Mouse (Mus musculus) neural tube, embryonic 15.5 days (tissue): Measurements from ENCODE around the gene Ebf1. TPM values are rescaled to one million over a fixed set of nuclear protein-coding genes. Genes with fewer than 3 reads are reported as not detected.

ENCODE experiments used
- ATAC-seq: fragments of 200-750 bp; cut with Nextera tagmentation; 2 replicates; pipeline ENCODE4 v1.8.0; 2017; ENCODE audit warnings: mild to moderate bottlenecking, moderate TSS enrichment, moderate library complexity; ENCODE audit not compliant: low FRiP score
- H3K27ac ChIP-seq: fragments of 300-500 bp; sonication (generic); replicated peaks from 2 replicates; pipeline ENCODE4 v1.5.1; 2015; ENCODE audit warnings: mild to moderate bottlenecking, inconsistent platforms
- H3K27me3 ChIP-seq: fragments of 300-500 bp; sonication (generic); replicated peaks from 2 replicates; pipeline ENCODE4 v1.6.1; 2015; ENCODE audit warnings: inconsistent platforms
- H3K36me3 ChIP-seq: fragments of 300-500 bp; sonication (generic); 2 replicates; pipeline ENCODE4 v1.6.1; 2015; ENCODE audit warnings: inconsistent platforms
- H3K4me1 ChIP-seq: fragments of 300-500 bp; sonication (generic); 2 replicates; pipeline ENCODE4 v1.6.1; 2015; ENCODE audit warnings: inconsistent platforms
- H3K4me2 ChIP-seq: fragments of 300-500 bp; sonication (generic); 2 replicates; pipeline ENCODE4 v1.6.1; 2015; ENCODE audit warnings: inconsistent platforms, mild to moderate bottlenecking, moderate library complexity
- H3K4me3 ChIP-seq: fragments of 300-500 bp; sonication (generic); replicated peaks from 2 replicates; pipeline ENCODE4 v1.5.1; 2015; ENCODE audit warnings: mild to moderate bottlenecking, inconsistent platforms
- H3K9ac ChIP-seq: fragments of 300-500 bp; sonication (generic); replicated peaks from 2 replicates; pipeline ENCODE4 v1.6.1; 2015; ENCODE audit warnings: mild to moderate bottlenecking, inconsistent platforms
- H3K9me3 ChIP-seq: fragments of 300-500 bp; sonication (generic); replicated peaks from 2 replicates; pipeline ENCODE4 v1.6.1; 2016; ENCODE audit warnings: inconsistent platforms
- WGBS: fragments of 180-500 bp; shearing (Covaris S2); methylation state at CpG from one replicate; pipeline ENCODE4 v1.1.7; 2015; ENCODE audit warnings: mixed read lengths; 5-methylcytosine and 5-hydroxymethylcytosine counted together
- polyA plus RNA-seq: library from polyadenylated mRNA; unstranded; fragments of >200 nt; fragmentation: Nextera tagmentation; extraction: Ambion mirVana; gene quantifications from 2 replicates; pipeline ENCODE4 v1.2.1, GENCODE M21; 2015

Ebf1 gene
- polyA plus RNA-seq, 1 experiment from 2014 or later = 168 TPM

DNA sequence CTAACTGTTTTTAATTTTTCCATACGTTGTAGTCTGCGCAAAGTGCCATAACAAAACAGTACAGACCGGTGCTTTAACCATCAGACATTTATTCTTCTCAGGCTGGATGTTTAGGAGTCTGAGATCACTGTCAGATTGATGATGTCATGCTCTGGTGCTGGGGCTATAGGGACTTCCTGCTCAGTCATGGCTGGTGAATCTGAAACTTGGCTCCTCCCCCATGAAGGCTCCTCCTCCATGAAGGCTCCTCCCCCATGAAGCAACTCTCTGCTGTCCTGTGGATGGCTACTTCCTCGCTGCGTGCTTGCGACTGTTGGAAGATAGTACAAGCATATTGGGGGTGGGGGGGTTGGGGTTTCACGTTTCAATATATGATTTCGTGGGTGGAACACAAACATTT, 10.2 kb upstream of the Ebf1 start:
- no peak for ATAC-seq
- Histone ChIP-seq H3K9ac (no peak overlapping the region), H3K36me3 (no peaks in the 10 kb centered on the region), H3K4me3 (no peak overlapping the region), H3K9me3 (no peaks in the 10 kb centered on the region), H3K27ac (no peak overlapping the region), H3K27me3 (no peaks in the 10 kb centered on the region), H3K4me2 (no peak overlapping the region), H3K4me1 (peaks cover 9% of the 10 kb centered on the region)
- whole genome bisulfite sequencing = 90% methylated on average over 8 of the region's 8 CpGs

DNA sequence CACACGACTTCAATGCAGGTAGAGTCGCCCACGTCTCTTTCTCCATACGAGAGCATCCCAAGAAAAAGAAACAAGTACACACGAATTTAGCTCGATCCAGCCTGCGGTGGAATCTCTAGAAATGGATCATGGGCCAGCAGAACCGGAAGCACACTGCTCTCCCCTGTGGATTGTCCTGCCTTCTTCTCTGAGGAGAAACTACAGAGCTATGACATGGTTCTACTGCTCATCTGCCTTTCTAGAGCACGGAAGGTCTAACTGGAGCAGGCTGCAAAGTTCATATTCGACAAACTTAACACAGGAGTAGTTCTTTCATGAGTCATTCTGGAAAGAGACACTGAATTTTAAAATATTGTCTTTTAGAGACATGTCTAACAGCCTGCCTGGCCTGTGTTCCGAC, 8.5 kb upstream of the Ebf1 start:
- Histone ChIP-seq H3K36me3 (no peaks in the 10 kb centered on the region), H3K27ac (no peak overlapping the region), H3K9me3 (no peaks in the 10 kb centered on the region), H3K4me1 (peaks cover 27% of the 10 kb centered on the region), H3K4me2 (no peak overlapping the region), H3K27me3 (no peaks in the 10 kb centered on the region), H3K4me3 (no peak overlapping the region), H3K9ac (no peak overlapping the region)
- no peak for ATAC-seq
- 90% methylated on average over 11 of the region's 11 CpGs for WGBS

DNA sequence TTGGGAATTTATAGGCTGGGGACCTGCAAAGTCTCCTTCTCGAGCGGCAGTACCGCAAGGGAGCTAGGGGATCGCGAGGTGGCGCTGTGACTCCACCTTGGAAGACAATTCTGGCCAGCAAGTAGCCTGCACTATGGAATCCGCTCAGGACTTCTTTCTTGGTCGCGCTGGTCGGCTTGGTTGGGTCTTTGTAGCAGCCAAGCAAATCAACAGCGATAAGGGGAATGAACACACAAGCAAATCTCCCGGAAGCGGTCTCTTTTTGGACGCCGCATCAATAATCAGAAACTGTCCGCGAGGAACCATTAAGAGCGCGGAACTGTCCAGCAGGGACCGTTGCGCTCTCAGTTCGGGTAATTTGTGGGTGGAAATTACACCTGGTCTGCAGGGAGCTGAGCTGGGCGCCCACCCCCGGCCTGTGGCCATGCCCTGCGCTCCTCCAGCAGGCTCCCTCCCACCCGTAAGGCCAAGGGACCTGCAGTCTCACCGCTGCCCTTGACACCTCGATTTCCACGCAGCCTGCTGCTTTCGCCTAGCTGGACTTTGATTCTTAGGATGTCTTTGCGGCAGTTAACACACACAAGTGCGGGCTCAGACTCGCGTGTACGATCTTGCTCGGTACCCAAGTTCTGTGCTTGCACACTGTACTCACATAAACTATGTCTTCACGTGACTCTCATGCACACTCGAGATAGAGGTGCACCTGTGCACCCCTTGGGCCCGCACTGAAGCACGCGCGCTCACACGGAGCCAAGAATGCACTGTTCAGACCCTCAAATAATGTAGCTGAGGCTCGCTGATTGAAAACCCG, 5.9 kb upstream of the Ebf1 start:
- Histone ChIP-seq H3K9ac (peak overlapping the region; percentile 51), H3K4me1 (peaks cover 36% of the 10 kb centered on the region), H3K4me2 (peak overlapping the region; percentile 97), H3K4me3 (peak overlapping the region; percentile 45), H3K36me3 (no peaks in the 10 kb centered on the region), H3K27me3 (0 out of 2 replicates have a peak, but pooled peaks cover 4% of the 10 kb centered on the region), H3K27ac (peak overlapping the region; percentile 74), H3K9me3 (no peaks in the 10 kb centered on the region)
- WGBS = under 1% methylated on average over 45 of the region's 45 CpGs
- peak; percentile 87 for ATAC-seq

DNA sequence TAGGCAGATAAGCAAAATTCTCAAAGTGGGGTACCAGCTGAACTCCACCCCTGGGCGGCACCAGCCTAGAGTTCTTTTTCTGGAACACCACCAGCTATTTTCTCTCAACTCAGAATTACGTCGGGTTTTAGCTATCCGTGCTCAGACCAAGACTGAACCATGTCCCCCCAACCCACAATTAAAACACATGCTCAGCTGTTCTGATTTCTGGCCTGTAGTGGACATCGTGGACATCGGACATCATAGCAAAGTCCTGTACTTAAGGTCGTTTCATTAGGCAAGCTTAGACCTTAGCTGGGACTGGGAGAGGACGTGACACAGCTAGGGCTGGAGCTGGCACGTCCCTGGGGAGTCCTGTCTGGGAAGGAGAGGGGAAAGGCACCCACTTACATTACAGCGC, 5.0 kb upstream of the Ebf1 start:
- 9% methylated on average over 10 of the region's 10 CpGs for WGBS
- 0 out of 2 replicates have a peak, but pooled peaks cover 4% of the 10 kb centered on the region for H3K27me3 ChIP-seq
- no peaks in the 10 kb centered on the region for H3K9me3 ChIP-seq
- peaks cover 43% of the 10 kb centered on the region for H3K4me1 ChIP-seq
- H3K27ac ChIP-seq = no peak overlapping the region
- peak overlapping the region; percentile 97 for H3K4me2 ChIP-seq
- H3K4me3 ChIP-seq = peak overlapping the region; percentile 36; the same call in 1 of the 2 replicates
- H3K36me3 ChIP-seq = no peaks in the 10 kb centered on the region
- no peak for ATAC-seq
- H3K9ac ChIP-seq = no peak overlapping the region

DNA sequence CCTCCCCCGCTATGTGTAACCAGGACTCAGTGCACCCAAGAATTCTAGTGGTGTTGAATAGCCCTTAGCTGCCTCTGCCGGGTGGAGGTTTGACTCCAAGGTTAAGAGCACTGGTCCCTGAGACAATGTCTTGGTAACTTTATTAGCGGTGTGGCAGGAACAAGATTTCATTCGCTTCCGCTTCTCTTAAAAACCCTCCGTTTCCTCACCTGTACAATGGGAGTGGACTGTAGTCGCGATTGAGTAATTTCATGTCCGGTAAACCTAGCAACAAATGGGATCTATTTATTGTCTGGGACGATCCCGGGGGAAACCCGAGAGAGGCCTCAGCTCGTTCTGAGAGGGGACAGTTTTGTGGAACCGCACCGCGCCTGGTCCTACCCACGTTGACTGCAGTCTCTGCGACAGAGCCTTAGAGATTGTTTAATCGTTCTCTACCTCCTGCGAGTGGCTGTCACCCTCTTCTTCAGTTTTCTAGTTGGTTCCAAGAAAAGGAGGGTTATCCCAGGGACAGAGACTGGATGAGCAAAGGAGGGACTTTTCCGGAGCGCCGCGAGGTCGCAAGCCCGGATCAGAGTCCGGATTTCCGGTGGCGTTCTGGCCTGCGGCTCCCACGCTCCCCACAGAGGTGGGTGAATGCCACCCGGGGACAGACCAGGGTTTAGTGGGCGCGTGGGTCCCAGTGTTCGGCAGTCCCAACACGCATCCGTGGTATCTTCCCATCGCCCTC, 4.3 kb upstream of the Ebf1 start:
- WGBS = 2% methylated on average over 38 of the region's 38 CpGs

DNA sequence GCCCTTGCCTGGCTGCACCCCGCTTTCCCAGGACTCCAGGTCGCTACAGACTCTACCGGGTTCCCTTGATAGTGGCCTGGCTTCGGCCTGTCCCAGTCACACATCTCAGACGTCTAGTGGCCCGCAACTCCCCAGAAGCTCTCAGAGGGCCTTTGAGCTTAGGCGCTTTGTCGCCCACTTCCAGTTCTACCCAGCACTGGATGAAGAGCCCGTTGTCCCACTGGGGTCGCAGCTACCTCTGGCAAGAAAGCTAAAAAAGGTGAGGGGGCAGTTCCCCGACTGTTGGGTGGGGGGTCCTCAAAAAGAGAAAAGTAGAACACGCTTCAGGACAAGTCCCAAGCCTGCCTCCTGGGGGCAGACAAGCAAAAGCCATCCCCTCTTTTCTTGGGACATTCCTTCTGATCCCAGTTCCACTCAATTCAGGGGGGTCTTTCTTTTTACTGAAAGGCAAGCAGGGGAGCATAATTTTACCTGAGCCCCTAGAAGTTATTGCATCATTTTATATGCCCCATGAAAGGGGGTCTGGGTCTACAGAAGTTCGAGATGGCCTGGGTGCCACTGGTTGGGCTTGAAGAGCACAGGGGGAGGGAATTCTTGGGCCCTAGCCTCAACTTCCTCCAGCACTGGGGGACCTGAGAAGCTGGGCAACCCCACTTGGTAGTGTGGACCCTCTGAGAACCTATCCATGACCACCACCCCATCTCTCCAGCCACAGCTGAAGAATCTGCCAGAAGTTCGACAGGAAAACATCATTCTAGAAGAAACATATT, 3.5 kb upstream of the Ebf1 start:
- 14% methylated on average over 14 of the region's 14 CpGs for WGBS
- Histone ChIP-seq H3K4me3 (peak overlapping the region; percentile 36), H3K36me3 (no peaks in the 10 kb centered on the region), H3K9me3 (no peaks in the 10 kb centered on the region), H3K27me3 (0 out of 2 replicates have a peak, but pooled peaks cover 4% of the 10 kb centered on the region), H3K27ac (no peak overlapping the region), H3K9ac (peak overlapping the region; percentile 42), H3K4me2 (peak overlapping the region; percentile 97), H3K4me1 (peaks cover 43% of the 10 kb centered on the region)
- ATAC-seq = no peak

More for the DNA sequence above, 4.3 kb upstream of the Ebf1 start:
- no peak for ATAC-seq
- peaks cover 43% of the 10 kb centered on the region for H3K4me1 ChIP-seq
- H3K36me3 ChIP-seq = no peaks in the 10 kb centered on the region
- no peaks in the 10 kb centered on the region for H3K9me3 ChIP-seq
- H3K27me3 ChIP-seq = 0 out of 2 replicates have a peak, but pooled peaks cover 4% of the 10 kb centered on the region
- peak overlapping the region; percentile 97 for H3K4me2 ChIP-seq
- H3K27ac ChIP-seq = no peak overlapping the region
- H3K4me3 ChIP-seq = peak overlapping the region; percentile 36
- H3K9ac ChIP-seq = peak overlapping the region; percentile 42

DNA sequence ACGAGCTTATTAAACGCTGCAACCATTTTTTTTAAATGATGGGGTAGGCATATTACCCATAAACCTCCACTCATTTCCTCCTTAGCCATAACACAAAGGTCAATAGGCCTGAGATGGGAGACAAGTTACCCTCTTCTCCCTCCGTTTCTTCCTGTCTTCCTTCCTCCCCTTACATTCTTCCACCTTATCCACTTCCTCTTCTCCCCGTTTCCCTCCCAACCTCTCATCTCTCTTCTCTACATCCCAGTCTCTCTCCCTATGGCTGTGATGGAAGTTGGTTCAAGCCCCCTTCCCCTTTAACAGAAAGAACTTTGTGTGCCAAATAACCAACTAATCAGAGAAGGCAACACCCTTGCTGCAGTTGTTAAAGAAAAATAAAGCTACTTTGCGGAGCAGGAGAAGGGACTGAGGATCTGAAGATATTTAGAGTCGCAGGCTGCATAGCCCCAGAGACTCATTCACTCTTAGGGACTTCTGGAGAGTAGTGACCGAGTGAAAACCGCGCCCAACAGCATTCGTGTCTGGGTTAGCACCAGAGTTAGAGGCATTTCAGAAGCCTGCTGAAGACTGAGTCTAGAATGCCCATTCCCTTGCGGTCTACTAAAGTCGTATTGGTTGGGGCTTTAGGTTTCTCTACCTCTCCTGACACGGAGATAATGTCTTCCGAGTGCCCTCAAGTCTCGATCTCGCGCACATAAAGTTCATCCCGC, 884 bp upstream of the Ebf1 start:
- Histone ChIP-seq H3K27me3 (peaks cover 7% of the 10 kb centered on the region; the same call in 1 of the 2 replicates), H3K36me3 (no peaks in the 10 kb centered on the region), H3K9me3 (no peaks in the 10 kb centered on the region), H3K27ac (peak overlapping the region; percentile 95), H3K4me3 (peak overlapping the region; percentile 69), H3K9ac (peak overlapping the region; percentile 44), H3K4me1 (peaks cover 51% of the 10 kb centered on the region), H3K4me2 (peak overlapping the region; percentile 91)
- WGBS = 11% methylated on average over 18 of the region's 18 CpGs
- ATAC-seq = no peak

DNA sequence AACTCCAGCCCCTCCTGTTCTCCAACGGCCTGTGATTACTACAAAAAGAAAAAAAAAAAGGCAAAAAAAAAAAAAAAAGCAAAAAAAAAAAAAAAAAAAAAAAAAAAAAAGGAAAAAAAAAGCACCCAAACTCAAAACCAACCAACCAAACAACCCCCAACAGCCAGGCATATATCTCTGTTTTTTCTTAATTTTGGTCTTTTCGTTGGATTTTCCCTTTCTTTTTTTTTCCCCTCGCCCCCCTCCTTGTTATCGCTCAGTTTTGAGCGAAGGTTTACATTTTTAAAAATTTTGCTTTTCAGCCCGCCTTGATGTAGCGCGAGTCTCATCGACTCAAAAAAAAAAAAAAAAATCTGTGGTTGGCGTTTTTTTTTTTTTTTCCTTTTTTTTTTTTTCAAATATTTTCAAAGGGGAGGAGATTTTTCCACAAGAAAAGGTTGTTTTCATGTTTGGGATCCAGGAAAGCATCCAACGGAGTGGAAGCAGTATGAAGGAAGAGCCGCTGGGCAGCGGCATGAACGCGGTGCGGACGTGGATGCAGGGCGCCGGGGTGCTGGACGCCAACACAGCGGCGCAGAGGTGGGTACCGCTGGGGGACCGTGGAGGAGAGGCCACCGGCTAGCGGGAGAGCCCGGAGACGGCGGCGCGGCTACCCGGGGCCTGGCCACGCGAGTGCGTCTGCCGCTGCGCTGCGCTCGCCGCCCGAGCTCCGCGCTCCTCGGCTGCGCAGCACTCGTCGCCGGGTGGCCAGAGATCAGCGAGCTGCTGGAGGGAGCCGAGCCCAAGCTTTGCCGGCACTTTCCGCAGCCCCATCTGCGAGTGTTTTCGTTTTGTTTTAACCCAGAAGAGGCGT, 843 bp downstream of the Ebf1 start:
- ATAC-seq = no peak
- peaks cover 8% of the 10 kb centered on the region; the same call in 1 of the 2 replicates for H3K27me3 ChIP-seq
- peak overlapping the region; percentile 91 for H3K4me2 ChIP-seq
- H3K4me1 ChIP-seq = peaks cover 43% of the 10 kb centered on the region
- H3K4me3 ChIP-seq = peak overlapping the region; percentile 69
- H3K36me3 ChIP-seq = no peaks in the 10 kb centered on the region
- peak overlapping the region; percentile 95 for H3K27ac ChIP-seq
- under 1% methylated on average over 55 of the region's 55 CpGs for WGBS
- H3K9ac ChIP-seq = peak overlapping the region; percentile 86
- no peaks in the 10 kb centered on the region for H3K9me3 ChIP-seq

DNA sequence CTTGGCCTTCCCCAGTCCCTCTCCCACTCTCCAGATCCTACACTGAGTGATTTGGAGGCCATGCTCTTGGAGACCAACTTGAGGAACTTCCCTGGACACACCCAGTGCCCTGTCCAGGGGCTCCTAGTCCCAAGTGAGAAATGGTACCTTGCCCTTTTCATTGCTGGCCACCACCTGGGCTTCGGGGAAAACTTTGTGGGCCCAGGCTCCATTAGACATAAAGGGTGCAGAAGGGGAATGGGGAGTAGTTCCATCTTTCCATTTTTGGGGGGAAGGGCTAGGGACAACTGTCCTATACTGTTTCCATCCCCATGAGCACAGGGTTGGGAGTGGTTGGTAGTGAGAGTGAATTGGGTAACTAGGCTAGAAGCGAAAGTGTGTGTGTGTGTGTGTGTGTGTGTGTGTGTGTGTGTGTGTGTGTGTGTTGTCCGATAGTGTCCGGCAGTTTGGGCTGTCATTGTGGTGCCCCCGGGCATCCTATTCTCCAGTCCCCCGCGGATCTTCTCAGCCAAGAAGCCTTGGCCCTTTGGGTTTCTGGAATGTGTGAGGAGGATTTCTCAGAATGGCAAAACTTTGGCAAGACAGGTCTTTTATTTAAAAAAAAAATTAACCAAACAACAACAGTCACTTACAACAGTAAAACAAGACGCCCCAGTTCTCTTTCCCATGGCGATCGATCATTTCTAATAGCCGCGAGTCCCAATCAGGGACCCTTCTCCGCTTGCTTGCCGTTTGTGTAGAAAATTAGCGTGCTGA, 2.2 kb downstream of the Ebf1 start:
- no peak for ATAC-seq
- Histone ChIP-seq H3K27ac (peak overlapping the region; percentile 87), H3K4me2 (peak overlapping the region; percentile 91), H3K4me3 (peak overlapping the region; percentile 69), H3K36me3 (no peaks in the 10 kb centered on the region), H3K9me3 (no peaks in the 10 kb centered on the region), H3K4me1 (peaks cover 35% of the 10 kb centered on the region), H3K27me3 (peaks cover 8% of the 10 kb centered on the region; the same call in 1 of the 2 replicates), H3K9ac (peak overlapping the region; percentile 60)
- WGBS = 3% methylated on average over 15 of the region's 15 CpGs
